Comparison of ENCODE assay signal across 22 mouse cellular contexts in the genomic region with DNA sequence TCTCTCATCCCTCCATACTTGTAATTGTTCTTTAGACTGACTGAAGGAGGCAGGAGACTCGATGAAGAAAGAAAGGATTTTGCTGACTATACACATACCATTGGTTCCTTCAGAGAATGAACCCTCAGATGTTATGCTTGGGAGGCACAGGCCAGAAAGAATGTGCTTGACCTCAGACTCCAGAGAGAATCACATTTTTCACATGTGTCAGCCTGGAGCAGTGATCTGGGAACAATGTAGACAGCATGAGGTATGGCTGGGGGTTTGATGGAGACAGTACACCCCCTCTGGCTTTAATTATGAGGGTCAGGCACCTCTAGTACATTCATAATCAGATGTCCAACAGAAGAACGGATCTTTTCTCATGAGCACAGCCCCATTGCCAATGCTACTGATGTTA.
DNase-seq lines count a peak whose midpoint lies in the region; ATAC-seq and TF ChIP-seq lines count a peak whose summit lies in the region.
"Had no signal": no experiment of that assay in that cellular context is flagged by ENCODE, and none has a peak within 500 bp of the region (broad histone marks: within the 10 kb centered on the region; RNA-seq: fewer than 3 reads in every experiment).

No protein-coding gene starts in this region.

- in situ Hi-C loops in Patski (cut with MboI; ENCODE audit: low pct_unique_long_range_greater_than_20kb): loop anchor here (10.0 kb wide), 1 partner anchor 460 kb away; no protein-coding TSS in a partner anchor

- DNase-seq in kidney, adult 2 months: peak; percentile 20
- no peak for DNase-seq in kidney, postnatal 25 days
- peak; percentile 56 for DNase-seq in Patski (ENCODE audit: low read depth, low spot score)
- DNase-seq in embryo, embryonic 9.5 days (ENCODE audit: extremely low spot score): peak; percentile 34
- DNase-seq in mesoderm, embryonic 11.5 days (ENCODE audit: low read depth, low spot score): peak; percentile 82
- no peak for DNase-seq in left cerebral cortex, postnatal 36 days (ENCODE audit: low spot score in 2 of 2)
- no peak for DNase-seq in thymus, postnatal 10 days (ENCODE audit: low spot score in 2 of 2)
- DNase-seq: adrenal gland, adult 8-10 months; cerebellum, adult 8-10 months; gastrocnemius, postnatal 25 days; heart, adult 2 months; heart, postnatal 4 days; layer of hippocampus, adult 9-11 months; liver, embryonic 13.5 days; lung, embryonic 14.5 days; lung, postnatal 36 days; thymus, postnatal 36 days had no signal

- no peaks in the 10 kb centered on the region for H3K27me3 ChIP-seq in kidney, adult 2 months (replicated peaks; ENCODE audit: control insufficient read depth, insufficient read depth, low read length)
- H3K27me3 ChIP-seq in Patski: no peaks in the 10 kb centered on the region
- H3K27me3 ChIP-seq: heart, embryonic 15.5 days; limb, embryonic 12.5 days; liver, embryonic 13.5 days had no signal

- POLR2A ChIA-PET in Patski (lab: Charles Lee): no interaction called here

- no peak for TF ChIP-seq CTCF in kidney, adult 2 months (conservative IDR thresholded peaks at IDR 0.05; ENCODE audit: insufficient read depth, insufficient read length, low read depth, low read length)
- peak; percentile 15 for TF ChIP-seq CTCF in Patski (IDR thresholded peaks at IDR 0.05)

- no peak overlapping the region for H3K4me3 ChIP-seq in kidney, adult 2 months (ENCODE audit: insufficient read depth, low read depth, low read length)
- H3K4me3 ChIP-seq: heart, adult 2 months; heart, embryonic 15.5 days; left cerebral cortex, adult 2 months; limb, embryonic 12.5 days; liver, embryonic 13.5 days had no signal

- H3K27ac ChIP-seq in kidney, adult 2 months (ENCODE audit: insufficient read depth, low read depth, low read length): no peak overlapping the region
- H3K27ac ChIP-seq: heart, adult 2 months; heart, embryonic 15.5 days; left cerebral cortex, adult 2 months; limb, embryonic 12.5 days; liver, embryonic 13.5 days had no signal

- CTCF ChIA-PET in Patski (lab: Charles Lee): interaction anchor here (1.3 to 1.6 kb wide), 2 partner anchors 162 kb away, joined by 6 read pairs; no protein-coding TSS in a partner anchor

- H3K4me1 ChIP-seq in kidney, adult 2 months (ENCODE audit: control insufficient read depth, insufficient read depth, low read length): peaks cover 2% of the 10 kb centered on the region; the same call in 1 of the 2 replicates
- H3K4me1 ChIP-seq: heart, embryonic 15.5 days; liver, embryonic 13.5 days had no signal

- no peak for TF ChIP-seq POLR2A in kidney, adult 2 months (IDR thresholded peaks at IDR 0.05; ENCODE audit: low read depth, low read length)

- ATAC-seq in Patski: peak; percentile 85
- ATAC-seq: forebrain, embryonic 14.5 days; midbrain, embryonic 16.5 days had no signal

- no peaks in the 10 kb centered on the region for H3K36me3 ChIP-seq in kidney, adult 2 months (ENCODE audit: control insufficient read depth, insufficient read depth, low read length)
- H3K36me3 ChIP-seq: heart, embryonic 15.5 days; limb, embryonic 12.5 days; liver, embryonic 13.5 days had no signal

- intact Hi-C loops in left cerebral cortex, postnatal 36 days (cut with DNase I): loop anchor here (5.0 to 10.0 kb wide), 2 partner anchors 220 to 713 kb away; no protein-coding TSS in a partner anchor

- 24% methylated on average over 2 of the region's 2 CpGs for WGBS in kidney, adult 2 months

Comparison
In these comparisons a context has a peak if more than half of its experiments do, and no peak if none do; other contexts are left out.
1. DNase-seq: peak in kidney, adult 2 months (single experiment), Patski (single experiment), embryo, embryonic 9.5 days (single experiment) and mesoderm, embryonic 11.5 days (single experiment); none in kidney, postnatal 25 days (0 of 2), left cerebral cortex, postnatal 36 days (0 of 2) and thymus, postnatal 10 days (0 of 2).